12 mouse cellular contexts compared by ENCODE assay signal in the genomic region with DNA sequence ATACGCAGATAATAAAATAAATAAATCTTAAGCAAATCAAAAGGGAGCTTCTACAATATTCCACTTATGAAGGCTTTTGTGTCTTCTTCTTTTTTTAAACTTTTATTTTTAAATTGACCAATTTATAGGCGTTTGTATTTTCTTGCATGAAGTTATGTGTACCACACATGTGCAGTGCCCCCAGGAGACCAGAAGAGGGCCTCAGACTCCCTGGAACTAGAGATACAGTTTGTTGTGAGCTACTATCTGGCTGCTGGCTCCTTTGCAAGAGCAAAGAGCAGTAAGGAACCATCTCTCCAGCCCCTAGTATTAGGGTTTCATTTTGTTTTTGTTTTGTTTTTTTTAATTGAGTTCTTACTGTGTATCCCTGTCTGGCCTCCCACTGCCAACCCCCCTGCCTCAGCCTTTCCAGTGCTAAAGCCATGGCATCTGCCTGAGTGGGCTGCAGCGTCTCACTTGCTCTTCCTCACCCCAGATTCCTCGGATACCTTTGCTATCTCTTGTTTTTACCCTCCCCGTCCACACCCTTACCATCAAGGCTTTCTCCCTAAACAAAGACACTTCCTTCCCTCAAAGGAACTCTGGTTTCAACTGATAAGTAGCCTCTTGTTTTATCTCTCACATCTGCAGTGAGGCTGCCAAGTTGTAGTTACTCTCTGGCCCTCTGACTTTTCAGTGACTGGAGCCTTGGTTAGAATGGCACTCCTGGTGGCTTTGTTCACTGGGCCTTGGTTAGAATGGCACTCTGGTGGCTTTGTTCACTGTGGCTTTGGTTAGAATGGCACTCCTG.
DNase-seq lines count a peak whose midpoint lies in the region; ATAC-seq and TF ChIP-seq lines count a peak whose summit lies in the region.
"Had no signal": no experiment of that assay in that cellular context is flagged by ENCODE, and none has a peak within 500 bp of the region (broad histone marks: within the 10 kb centered on the region; RNA-seq: fewer than 3 reads in every experiment).

No protein-coding gene starts in this region.

- intact Hi-C loops in left cerebral cortex, postnatal 10 days (cut with DNase I): no loop called here

- WGBS in lung, embryonic 14.5 days: 52% methylated on average over 5 of the region's 5 CpGs
- 83% methylated on average over 5 of the region's 5 CpGs for WGBS in hindbrain, embryonic 12.5 days

- H3K27ac ChIP-seq in brown adipose tissue, adult 24 weeks (replicated peaks; ENCODE audit: low read depth, low read length): peak overlapping the region; percentile 88
- H3K27ac ChIP-seq in lung, embryonic 14.5 days (ENCODE audit: low read depth): no peak overlapping the region
- H3K27ac ChIP-seq in hindbrain, embryonic 12.5 days: no peak overlapping the region
- H3K27ac ChIP-seq: midbrain, embryonic 12.5 days had no signal

- no peak for DNase-seq in lung, embryonic 14.5 days
- no peak for DNase-seq in left cerebral cortex, postnatal 10 days (ENCODE audit: extremely low spot score in 1 of 2, low spot score in 2 of 2)
- DNase-seq in embryo, embryonic 10.5 days (ENCODE audit: low spot score): no peak
- DNase-seq: cerebellum, postnatal 10 days; left cerebral cortex, postnatal 4 days; thymus, postnatal 25 days had no signal

- peaks cover 4% of the 10 kb centered on the region for H3K27me3 ChIP-seq in megakaryocyte, embryonic 14.5 days (replicated peaks)
- no peaks in the 10 kb centered on the region for H3K27me3 ChIP-seq in lung, embryonic 14.5 days (ENCODE audit: insufficient read depth, low read length)
- H3K27me3 ChIP-seq in hindbrain, embryonic 12.5 days: no peaks in the 10 kb centered on the region
- H3K27me3 ChIP-seq: midbrain, embryonic 12.5 days had no signal

- no peak overlapping the region for H3K4me2 ChIP-seq in lung, embryonic 14.5 days
- H3K4me2 ChIP-seq in hindbrain, embryonic 12.5 days (replicated peaks): no peak overlapping the region
- H3K4me2 ChIP-seq: heart, embryonic 11.5 days; midbrain, embryonic 12.5 days had no signal

- peaks cover 33% of the 10 kb centered on the region for H3K9me3 ChIP-seq in megakaryocyte, embryonic 14.5 days
- H3K9me3 ChIP-seq in lung, embryonic 14.5 days (ENCODE audit: low read depth, low read length): no peaks in the 10 kb centered on the region
- no peaks in the 10 kb centered on the region for H3K9me3 ChIP-seq in hindbrain, embryonic 12.5 days (replicated peaks)
- H3K9me3 ChIP-seq: midbrain, embryonic 12.5 days had no signal

- no peak for ATAC-seq in megakaryocyte, adult 5-6 weeks (ENCODE audit: poor library complexity, severe bottlenecking)
- no peak for ATAC-seq in lung, embryonic 14.5 days (ENCODE audit: insufficient read depth)
- ATAC-seq in hindbrain, embryonic 12.5 days (ENCODE audit: low FRiP score): no peak

- peaks cover 3% of the 10 kb centered on the region for H3K36me3 ChIP-seq in megakaryocyte, embryonic 14.5 days (replicated peaks; ENCODE audit: low read length)
- H3K36me3 ChIP-seq in lung, embryonic 14.5 days (ENCODE audit: insufficient read depth): no peaks in the 10 kb centered on the region
- no peaks in the 10 kb centered on the region for H3K36me3 ChIP-seq in hindbrain, embryonic 12.5 days
- H3K36me3 ChIP-seq: midbrain, embryonic 12.5 days had no signal

- H3K9ac ChIP-seq in lung, embryonic 14.5 days: no peak overlapping the region
- H3K9ac ChIP-seq in hindbrain, embryonic 12.5 days: no peak overlapping the region
- H3K9ac ChIP-seq: midbrain, embryonic 12.5 days had no signal

- TF ChIP-seq CTCF in lung, embryonic 14.5 days (IDR thresholded peaks at IDR 0.05; ENCODE audit: low read depth): 0 out of 2 replicates have a peak, but pooled peaks have one; percentile 7

- peaks cover 5% of the 10 kb centered on the region; the same call in 1 of the 2 replicates for H3K4me1 ChIP-seq in megakaryocyte, embryonic 14.5 days
- peaks cover 8% of the 10 kb centered on the region for H3K4me1 ChIP-seq in brown adipose tissue, adult 24 weeks (ENCODE audit: control insufficient read depth, insufficient read depth, insufficient read length, low read length)
- H3K4me1 ChIP-seq in lung, embryonic 14.5 days (ENCODE audit: insufficient read depth): no peaks in the 10 kb centered on the region
- no peaks in the 10 kb centered on the region for H3K4me1 ChIP-seq in hindbrain, embryonic 12.5 days
- H3K4me1 ChIP-seq: midbrain, embryonic 12.5 days had no signal

- peak overlapping the region; percentile 38 for H3K4me3 ChIP-seq in megakaryocyte, embryonic 14.5 days (replicated peaks)
- H3K4me3 ChIP-seq in brown adipose tissue, adult 24 weeks (ENCODE audit: insufficient read depth, low read depth, low read length): no peak overlapping the region
- no peak overlapping the region for H3K4me3 ChIP-seq in lung, embryonic 14.5 days (ENCODE audit: low read depth, low read length)
- H3K4me3 ChIP-seq in hindbrain, embryonic 12.5 days: no peak overlapping the region
- H3K4me3 ChIP-seq: midbrain, embryonic 12.5 days had no signal
